Mouse (Mus musculus): ENCODE data around the gene Sys1. TPM values are rescaled to one million over a fixed set of nuclear protein-coding genes. Genes with fewer than 3 reads are reported as not detected.
A peak's percentile ranks its signal among the peaks of the same experiment; 100 is the strongest.

Gene Sys1
- polyA plus RNA-seq, 1 experiment from 2014 or later: 67.6 TPM

GRCm38 (mm10) chr2:164487812-164488211, 31.0 kb downstream of the Sys1 start:
- Histone ChIP-seq H3K4me3 (ENCODE audit: low read depth, low read length) (no peak overlapping the region), H3K4me2 (replicated peaks; ENCODE audit: low read depth, low read length) (no peak overlapping the region), H3K27me3 (ENCODE audit: control insufficient read depth, insufficient read depth, low read length) (no peaks in the 10 kb centered on the region), H3K27ac (ENCODE audit: low read length) (no peak overlapping the region), H3K36me3 (ENCODE audit: control insufficient read depth, insufficient read depth, low read length) (no peaks in the 10 kb centered on the region; the same call in 1 of the 2 replicates), H3K9ac (replicated peaks; ENCODE audit: low read depth, low read length) (no peak overlapping the region), H3K9me3 (ENCODE audit: control insufficient read depth, low read depth, low read length) (no peaks in the 10 kb centered on the region), H3K4me1 (ENCODE audit: control insufficient read depth, insufficient read depth, low read length) (peaks cover 12% of the 10 kb centered on the region; the same call in 1 of the 2 replicates)
- WGBS: 74% methylated on average over 9 of the region's 9 CpGs
- ATAC-seq (ENCODE audit: insufficient number of reproducible peaks, insufficient read depth, low FRiP score, low read depth): no peak

DNA sequence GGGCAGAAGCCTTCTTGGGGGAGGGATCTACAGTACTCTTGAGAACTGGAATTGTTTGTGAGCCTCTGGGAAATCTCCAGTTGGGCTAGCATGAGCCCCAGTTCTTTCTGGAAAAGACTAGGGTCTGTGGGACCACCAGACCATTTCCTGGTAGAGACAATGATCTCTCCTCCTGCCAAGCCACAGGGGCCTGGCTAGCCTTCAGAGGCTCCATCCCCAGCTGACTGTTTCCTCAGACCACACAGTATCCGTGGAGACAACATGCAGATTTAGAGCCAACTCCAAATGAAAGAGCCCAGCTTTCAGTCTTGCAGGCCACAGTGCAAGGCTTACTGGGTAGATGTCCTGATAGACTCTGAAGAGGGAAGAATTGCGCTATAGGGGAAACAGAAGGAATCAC, 37.4 kb downstream of the Sys1 start:
- Histone ChIP-seq H3K4me1 (ENCODE audit: control insufficient read depth, insufficient read depth, low read length) (peaks cover 8% of the 10 kb centered on the region; the same call in 1 of the 2 replicates), H3K27ac (ENCODE audit: low read length) (no peak overlapping the region), H3K9ac (replicated peaks; ENCODE audit: low read depth, low read length) (no peak overlapping the region), H3K27me3 (ENCODE audit: control insufficient read depth, insufficient read depth, low read length) (no peaks in the 10 kb centered on the region), H3K4me3 (ENCODE audit: low read depth, low read length) (no peak overlapping the region), H3K9me3 (ENCODE audit: control insufficient read depth, low read depth, low read length) (no peaks in the 10 kb centered on the region), H3K4me2 (replicated peaks; ENCODE audit: low read depth, low read length) (no peak overlapping the region), H3K36me3 (ENCODE audit: control insufficient read depth, insufficient read depth, low read length) (no peaks in the 10 kb centered on the region; the same call in 1 of the 2 replicates)
- no peak for ATAC-seq (ENCODE audit: insufficient number of reproducible peaks, insufficient read depth, low FRiP score, low read depth)
- 47% methylated on average over 2 of the region's 2 CpGs for WGBS

DNA sequence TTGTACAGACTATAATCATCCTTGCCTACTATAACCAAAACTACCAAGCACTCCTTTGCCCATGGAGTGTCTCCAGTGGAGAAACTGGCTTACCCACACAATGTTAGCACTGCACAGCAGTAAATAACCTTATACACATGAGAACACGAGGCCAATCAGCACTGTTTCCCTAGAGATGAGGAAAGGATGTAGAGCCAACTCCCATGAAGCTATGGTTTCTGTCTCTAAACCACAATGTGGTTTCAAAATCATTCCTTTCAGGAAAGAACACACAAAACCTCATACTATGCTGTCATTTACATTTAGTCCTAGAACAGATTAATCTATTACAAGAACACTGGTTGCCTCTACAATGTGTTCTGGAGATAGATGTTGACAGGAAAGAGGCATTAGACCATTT, 39.6 kb downstream of the Sys1 start:
- no peaks in the 10 kb centered on the region for H3K9me3 ChIP-seq (ENCODE audit: control insufficient read depth, low read depth, low read length)
- peak overlapping the region; percentile 89; the same call in 1 of the 2 replicates for H3K4me3 ChIP-seq (ENCODE audit: low read depth, low read length)

DNA sequence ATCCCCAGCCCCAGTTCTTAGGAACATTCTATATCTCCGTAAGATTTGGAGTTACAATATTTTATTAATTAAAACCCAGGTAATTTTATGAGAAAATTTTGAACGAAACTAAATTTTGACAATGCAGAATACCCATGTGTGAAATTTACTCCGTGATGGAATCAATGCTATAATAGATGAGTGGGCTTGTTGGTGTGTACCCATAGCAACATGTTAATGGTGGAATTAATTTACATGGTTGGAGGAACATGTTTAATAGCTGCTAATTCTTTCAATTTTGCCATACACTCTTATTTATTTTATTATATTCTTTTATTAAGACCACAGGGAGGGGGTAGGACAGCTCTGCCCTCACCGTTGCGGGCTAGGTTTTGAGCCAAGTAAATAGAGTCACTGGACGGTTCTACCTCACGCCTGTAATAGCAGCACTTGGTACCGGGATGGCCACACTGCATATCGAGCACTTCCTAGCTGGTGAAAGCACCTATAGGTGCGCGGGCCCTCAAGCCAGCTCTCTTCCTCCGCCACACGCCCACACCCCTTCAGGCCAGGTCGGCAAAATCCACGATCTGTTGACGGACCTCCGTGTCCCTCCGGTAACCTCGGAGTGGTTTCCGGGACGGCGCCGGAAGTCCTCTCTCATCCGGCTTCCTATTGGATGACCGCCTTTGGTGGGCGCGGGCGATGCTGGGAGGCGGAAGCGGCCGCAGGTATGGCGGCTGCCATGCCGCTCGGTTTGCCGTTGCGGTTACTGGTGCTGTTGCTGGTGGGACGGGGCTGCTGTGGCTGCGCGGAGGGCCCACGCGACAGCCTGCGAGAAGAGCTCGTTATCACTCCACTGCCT, 40.3 kb downstream of the Sys1 start, which contains the start of gene Pigt:
Gene Pigt (plus strand): TSS at position 674 of the 844 bp plus-strand sequence.
- Histone ChIP-seq H3K4me3 (ENCODE audit: low read depth, low read length) (peak within 1 kb of the TSS; percentile 89), H3K4me2 (replicated peaks; ENCODE audit: low read depth, low read length) (peak within 1 kb of the TSS; percentile 99), H3K27ac (ENCODE audit: low read length) (no peak within 1 kb of the TSS), H3K4me1 (ENCODE audit: control insufficient read depth, insufficient read depth, low read length) (peaks cover 8% of the 10 kb centered on the region; the same call in 1 of the 2 replicates), H3K9me3 (ENCODE audit: control insufficient read depth, low read depth, low read length) (no peaks in the 10 kb centered on the region), H3K27me3 (ENCODE audit: control insufficient read depth, insufficient read depth, low read length) (no peaks in the 10 kb centered on the region), H3K9ac (replicated peaks; ENCODE audit: low read depth, low read length) (peak within 1 kb of the TSS; percentile 52), H3K36me3 (ENCODE audit: control insufficient read depth, insufficient read depth, low read length) (peaks cover 17% of the 10 kb centered on the region)
- peak; percentile 88 for ATAC-seq (ENCODE audit: insufficient number of reproducible peaks, insufficient read depth, low FRiP score, low read depth)
- WGBS: 4% methylated on average over 43 of the region's 43 CpGs

More for the DNA sequence above, 39.6 kb downstream of the Sys1 start:
- ATAC-seq (ENCODE audit: insufficient number of reproducible peaks, insufficient read depth, low FRiP score, low read depth): no peak
- 80% methylated on average over 1 of the region's 1 CpGs for WGBS
- Histone ChIP-seq H3K27me3 (ENCODE audit: control insufficient read depth, insufficient read depth, low read length) (no peaks in the 10 kb centered on the region), H3K9ac (replicated peaks; ENCODE audit: low read depth, low read length) (no peak overlapping the region), H3K27ac (ENCODE audit: low read length) (no peak overlapping the region), H3K4me1 (ENCODE audit: control insufficient read depth, insufficient read depth, low read length) (peaks cover 8% of the 10 kb centered on the region; the same call in 1 of the 2 replicates), H3K36me3 (ENCODE audit: control insufficient read depth, insufficient read depth, low read length) (peaks cover 11% of the 10 kb centered on the region), H3K4me2 (replicated peaks; ENCODE audit: low read depth, low read length) (peak overlapping the region; percentile 99; the same call in 1 of the 2 replicates)

GRCm38 (mm10) chr2:164497691-164498268, 41.0 kb downstream of the Sys1 start:
- peaks cover 23% of the 10 kb centered on the region for H3K36me3 ChIP-seq (ENCODE audit: control insufficient read depth, insufficient read depth, low read length)
- H3K9me3 ChIP-seq (ENCODE audit: control insufficient read depth, low read depth, low read length): no peaks in the 10 kb centered on the region
- peaks cover 8% of the 10 kb centered on the region; the same call in 1 of the 2 replicates for H3K4me1 ChIP-seq (ENCODE audit: control insufficient read depth, insufficient read depth, low read length)
- peak overlapping the region; percentile 52 for H3K9ac ChIP-seq (replicated peaks; ENCODE audit: low read depth, low read length)
- H3K27ac ChIP-seq (ENCODE audit: low read length): no peak overlapping the region
- peak overlapping the region; percentile 99 for H3K4me2 ChIP-seq (replicated peaks; ENCODE audit: low read depth, low read length)
- peak; percentile 47; the same call in 1 of the 2 replicates for ATAC-seq (ENCODE audit: insufficient number of reproducible peaks, insufficient read depth, low FRiP score, low read depth)
- no peaks in the 10 kb centered on the region for H3K27me3 ChIP-seq (ENCODE audit: control insufficient read depth, insufficient read depth, low read length)
- WGBS: 5% methylated on average over 21 of the region's 21 CpGs
- H3K4me3 ChIP-seq (ENCODE audit: low read depth, low read length): peak overlapping the region; percentile 89

DNA sequence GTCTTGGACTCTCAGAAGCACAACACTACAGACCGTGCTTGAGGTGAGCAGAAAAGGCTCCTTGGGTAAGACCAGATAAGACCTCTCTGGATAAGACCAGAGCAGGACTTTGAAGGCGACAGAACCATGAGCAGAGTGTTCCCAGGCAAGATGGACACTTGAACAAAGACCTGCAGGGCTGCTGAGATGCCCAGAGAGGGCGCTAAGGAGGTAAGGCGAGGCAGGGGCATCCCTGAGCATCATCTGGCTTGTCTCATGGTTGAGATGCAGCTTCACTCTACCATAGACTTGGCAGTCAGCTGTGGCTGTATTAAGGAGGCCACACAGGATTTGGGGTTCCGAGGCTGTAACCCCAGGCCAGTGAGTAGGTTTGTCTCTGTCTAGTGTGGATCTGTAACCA, 42.6 kb downstream of the Sys1 start:
- 73% methylated on average over 5 of the region's 5 CpGs for WGBS

GRCm38 (mm10) chr2:164500511-164500910, 43.7 kb downstream of the Sys1 start:
- Histone ChIP-seq H3K4me1 (ENCODE audit: control insufficient read depth, insufficient read depth, low read length) (peaks cover 8% of the 10 kb centered on the region; the same call in 1 of the 2 replicates), H3K9me3 (ENCODE audit: control insufficient read depth, low read depth, low read length) (peaks cover 9% of the 10 kb centered on the region; the same call in 1 of the 2 replicates), H3K36me3 (ENCODE audit: control insufficient read depth, insufficient read depth, low read length) (peaks cover 48% of the 10 kb centered on the region), H3K9ac (replicated peaks; ENCODE audit: low read depth, low read length) (no peak overlapping the region), H3K4me2 (replicated peaks; ENCODE audit: low read depth, low read length) (no peak overlapping the region), H3K4me3 (ENCODE audit: low read depth, low read length) (no peak overlapping the region), H3K27ac (ENCODE audit: low read length) (no peak overlapping the region), H3K27me3 (ENCODE audit: control insufficient read depth, insufficient read depth, low read length) (no peaks in the 10 kb centered on the region)
- 91% methylated on average over 7 of the region's 7 CpGs for WGBS
- no peak for ATAC-seq (ENCODE audit: insufficient number of reproducible peaks, insufficient read depth, low FRiP score, low read depth)

More for the DNA sequence above, 42.6 kb downstream of the Sys1 start:
- ATAC-seq (ENCODE audit: insufficient number of reproducible peaks, insufficient read depth, low FRiP score, low read depth): no peak
- no peak overlapping the region for H3K4me2 ChIP-seq (replicated peaks; ENCODE audit: low read depth, low read length)
- peaks cover 3% of the 10 kb centered on the region; the same call in 1 of the 2 replicates for H3K9me3 ChIP-seq (ENCODE audit: control insufficient read depth, low read depth, low read length)
- H3K4me3 ChIP-seq (ENCODE audit: low read depth, low read length): no peak overlapping the region
- H3K27me3 ChIP-seq (ENCODE audit: control insufficient read depth, insufficient read depth, low read length): no peaks in the 10 kb centered on the region
- no peak overlapping the region for H3K9ac ChIP-seq (replicated peaks; ENCODE audit: low read depth, low read length)
- peaks cover 37% of the 10 kb centered on the region for H3K36me3 ChIP-seq (ENCODE audit: control insufficient read depth, insufficient read depth, low read length)
- peaks cover 8% of the 10 kb centered on the region; the same call in 1 of the 2 replicates for H3K4me1 ChIP-seq (ENCODE audit: control insufficient read depth, insufficient read depth, low read length)
- no peak overlapping the region for H3K27ac ChIP-seq (ENCODE audit: low read length)

GRCm38 (mm10) chr2:164504919-164505318, 48.2 kb downstream of the Sys1 start:
- no peaks in the 10 kb centered on the region for H3K27me3 ChIP-seq (ENCODE audit: control insufficient read depth, insufficient read depth, low read length)
- 96% methylated on average over 3 of the region's 3 CpGs for WGBS
- no peak overlapping the region for H3K4me2 ChIP-seq (replicated peaks; ENCODE audit: low read depth, low read length)
- no peak for ATAC-seq (ENCODE audit: insufficient number of reproducible peaks, insufficient read depth, low FRiP score, low read depth)
- no peaks in the 10 kb centered on the region for H3K4me1 ChIP-seq (ENCODE audit: control insufficient read depth, insufficient read depth, low read length)
- H3K4me3 ChIP-seq (ENCODE audit: low read depth, low read length): no peak overlapping the region
- H3K9ac ChIP-seq (replicated peaks; ENCODE audit: low read depth, low read length): no peak overlapping the region
- H3K9me3 ChIP-seq (ENCODE audit: control insufficient read depth, low read depth, low read length): peaks cover 9% of the 10 kb centered on the region; the same call in 1 of the 2 replicates
- H3K27ac ChIP-seq (ENCODE audit: low read length): no peak overlapping the region
- H3K36me3 ChIP-seq (ENCODE audit: control insufficient read depth, insufficient read depth, low read length): peaks cover 52% of the 10 kb centered on the region

All from stomach, embryonic 14.5 days (tissue).